Mouse (Mus musculus) liver, postnatal 0 days (tissue): ENCODE data around the gene Tmem117.

Source experiments
- CTCF ChIP-seq: sonication (generic); IDR thresholded peaks from 2 replicates; pipeline ENCODE4 v1.5.1; 2016; ENCODE audit warnings: antibody characterized with exemption, low read depth
- EP300 ChIP-seq: IDR thresholded peaks from 2 replicates; pipeline ENCODE4 v1.6.1; 2016; ENCODE audit warnings: antibody characterized with exemption, low read depth, mild to moderate bottlenecking

DNA sequence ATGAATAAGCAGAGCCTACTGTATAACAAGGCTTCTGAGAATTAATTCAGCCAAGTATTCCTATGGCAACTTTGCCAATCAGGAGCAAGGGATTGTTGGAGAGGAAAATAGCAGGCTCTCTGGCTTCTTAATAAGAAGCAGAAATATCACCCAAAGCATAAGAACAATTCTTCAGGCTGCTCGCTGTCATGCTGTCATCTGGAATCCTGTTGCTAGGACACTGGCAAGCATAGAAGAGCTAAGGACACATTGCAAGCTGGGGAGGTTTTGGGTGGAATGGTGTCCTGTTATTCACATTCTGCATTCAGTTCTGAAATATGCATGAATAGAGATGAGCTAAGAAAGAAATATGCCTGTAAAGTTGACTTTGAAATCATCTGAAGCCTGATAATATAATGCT is 439.8 kb downstream of the Tmem117 start:
- TF ChIP-seq CTCF (no peak), EP300 (no peak)
